11 mouse cellular contexts compared by ENCODE assay signal in genomic region chr9:121212322-121212721, GRCm38 (mm10).
DNase-seq lines count a peak whose midpoint lies in the region; TF ChIP-seq lines count a peak whose summit lies in the region.
"Had no signal": no experiment of that assay in that cellular context is flagged by ENCODE, and none has a peak within 500 bp of the region (broad histone marks: within the 10 kb centered on the region; RNA-seq: fewer than 3 reads in every experiment).

No protein-coding gene starts in this region.

- H3K4me3 ChIP-seq in layer of hippocampus, adult 2 months = no peak overlapping the region
- no peak overlapping the region for H3K4me3 ChIP-seq in thymus, adult 2 months (ENCODE audit: control insufficient read depth, insufficient read depth, low read length)
- H3K4me3 ChIP-seq: heart, embryonic 12.5 days; hindbrain, embryonic 12.5 days had no signal

- H3K36me3 ChIP-seq in thymus, adult 2 months (ENCODE audit: control insufficient read depth, insufficient read depth, low read length) = no peaks in the 10 kb centered on the region
- H3K36me3 ChIP-seq: heart, embryonic 12.5 days had no signal

- no peaks in the 10 kb centered on the region for H3K27me3 ChIP-seq in thymus, adult 2 months (ENCODE audit: control insufficient read depth, insufficient read depth, low read length)
- H3K27me3 ChIP-seq: hindbrain, embryonic 12.5 days had no signal

- H3K27ac ChIP-seq in layer of hippocampus, adult 2 months = no peak overlapping the region
- H3K27ac ChIP-seq in thymus, adult 2 months (ENCODE audit: control insufficient read depth, insufficient read depth, low read length) = no peak overlapping the region
- H3K27ac ChIP-seq: hindbrain, embryonic 12.5 days had no signal

- no peak for TF ChIP-seq POLR2A in thymus, adult 2 months (IDR thresholded peaks at IDR 0.05; ENCODE audit: control insufficient read depth, extremely low read depth, insufficient read depth, low read length, poor library complexity)
- TF ChIP-seq POLR2A in brain, embryonic 14.5 days (IDR thresholded peaks at IDR 0.05; ENCODE audit: borderline replicate concordance, extremely low read depth, insufficient read depth, insufficient read length, poor library complexity, severe bottlenecking) = no peak

- WGBS in thymus, adult 2 months = 39% methylated on average over 3 of the region's 3 CpGs

- peak; percentile 47 for TF ChIP-seq CTCF in layer of hippocampus, adult 2 months (conservative IDR thresholded peaks at IDR 0.05)
- no peak for TF ChIP-seq CTCF in thymus, adult 2 months (IDR thresholded peaks at IDR 0.05; ENCODE audit: borderline replicate concordance, control insufficient read depth, extremely low read depth, insufficient read depth, low read length, poor library complexity)
- 0 out of 2 replicates have a peak, but pooled peaks have one; percentile 6 for TF ChIP-seq CTCF in brain, embryonic 14.5 days (IDR thresholded peaks at IDR 0.05; ENCODE audit: borderline replicate concordance, extremely low read depth, insufficient read depth, insufficient read length)

- DNase-seq in layer of hippocampus, adult 2 months (ENCODE audit: low spot score in 2 of 2) = no peak
- no peak for DNase-seq in layer of hippocampus, adult 8-10 months (ENCODE audit: low spot score in 2 of 2)
- peak; percentile 22 for DNase-seq in thymus, adult 2 months
- DNase-seq in thymus, adult 18-20 months = no peak
- DNase-seq in brain, embryonic 14.5 days (ENCODE audit: low read depth) = no peak
- no peak for DNase-seq in ovary, postnatal 14 days (ENCODE audit: low spot score)
- DNase-seq in right cerebral cortex, postnatal 25 days = no peak
- DNase-seq: kidney, postnatal 14 days; lung, postnatal 10 days had no signal

- 0 out of 2 replicates have a peak, but pooled peaks cover 3% of the 10 kb centered on the region for H3K4me1 ChIP-seq in thymus, adult 2 months (replicated peaks; ENCODE audit: control insufficient read depth, insufficient read depth, low read length)
- H3K4me1 ChIP-seq: heart, embryonic 12.5 days; hindbrain, embryonic 12.5 days had no signal
